Mouse (Mus musculus) hematopoietic stem cell, adult 5-6 weeks (primary cell): ENCODE measurements around the gene Shisal2b. TPM values are rescaled to one million over a fixed set of nuclear protein-coding genes. Genes with fewer than 3 reads are reported as not detected.

Source experiments
- ATAC-seq, 2 experiments: fragments of 125-278 bp in 1 of 2; replicated peaks in 1 of 2; 2 replicates each; pipeline ENCODE4 v1.8.0; 2016 to 2017; ENCODE audit warnings: inconsistent platforms in 2 of 2, mild to moderate bottlenecking in 2 of 2, moderate number of reproducible peaks in 2 of 2, low read depth in 1 of 2, moderate TSS enrichment in 1 of 2; ENCODE audit not compliant: low FRiP score in 2 of 2, poor library complexity in 2 of 2, severe bottlenecking in 2 of 2, insufficient read depth in 1 of 2, low TSS enrichment in 1 of 2
- total RNA-seq: library from RNA; stranded (forward); fragments of 172-1452, 232-1000 nt; gene quantifications from 2 replicates; pipeline ENCODE4 v1.2.3, GENCODE M21; 2017

Gene Shisal2b
- total RNA-seq, 1 experiment from 2014 or later: not detected

GRCm38 (mm10) chr13:104822411-104822838 is 41.3 kb downstream of the Shisal2b start:
- no peak for ATAC-seq

DNA sequence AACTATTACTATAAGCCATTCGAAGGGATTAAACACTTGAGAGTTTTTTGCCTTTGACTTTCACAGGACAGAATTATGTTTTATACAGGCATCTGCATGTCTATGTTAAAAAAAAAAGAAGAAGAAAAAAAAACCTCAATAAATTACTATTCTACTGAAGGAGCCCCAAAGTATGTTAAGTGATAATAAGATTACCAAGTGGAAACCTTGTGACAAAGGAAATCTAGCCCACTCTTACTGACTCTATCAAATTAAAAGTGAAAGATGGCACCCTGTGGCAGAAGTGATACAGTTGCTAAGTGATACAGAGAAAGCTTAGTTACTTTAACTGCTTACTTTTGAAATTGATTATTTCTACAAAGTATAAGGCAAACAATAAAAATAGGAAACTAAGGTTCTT is 41.8 kb downstream of the Shisal2b start:
- no peak for ATAC-seq

GRCm38 (mm10) chr13:104821192-104821591 is 42.5 kb downstream of the Shisal2b start:
- no peak for ATAC-seq

- ATAC-seq: no peak
Observed at GRCm38 (mm10) chr13:104817696-104818095, 46.0 kb downstream of the Shisal2b start.

- peak; percentile 89 to 91 for ATAC-seq
Observed at GRCm38 (mm10) chr13:104816635-104817571, 46.8 kb downstream of the Shisal2b start, which contains the start of gene Cwc27. Gene Cwc27, minus strand, starts transcription at chr13:104817142.

GRCm38 (mm10) chr13:104816270-104816634 is 47.4 kb downstream of the Shisal2b start:
- ATAC-seq: peak; percentile 15 to 37; a peak in 2 of 4 replicates

DNA sequence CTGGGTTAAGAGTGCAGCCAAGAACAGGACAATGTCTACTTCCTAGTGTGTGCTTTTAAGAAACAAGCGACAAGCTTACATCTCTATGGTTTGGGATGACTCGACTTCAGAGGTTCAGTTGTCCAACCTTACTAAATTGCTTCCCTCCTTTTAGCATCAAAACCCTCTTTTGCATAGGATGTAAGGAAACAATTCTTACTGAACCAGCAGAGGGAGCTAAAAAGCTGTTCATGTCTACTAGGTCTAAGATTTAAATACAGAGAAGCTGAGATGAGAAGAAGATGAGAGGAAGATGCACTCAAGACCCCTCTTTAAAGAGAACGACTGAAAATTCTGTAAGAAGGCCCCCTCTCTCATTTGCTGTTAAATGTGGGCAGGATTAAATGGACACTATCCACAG is 58.0 kb downstream of the Shisal2b start:
- ATAC-seq: peak; percentile 58 to 59; a peak in 3 of 4 replicates

- no peak for ATAC-seq
Observed at GRCm38 (mm10) chr13:104799566-104800182, 64.0 kb downstream of the Shisal2b start.

GRCm38 (mm10) chr13:104799067-104799466 is 64.6 kb downstream of the Shisal2b start:
- no peak for ATAC-seq

Other genes with a start within 250 kb of the Shisal2b start
- gene Srek1ip1, start 71.4 kb downstream of the Shisal2b start, total RNA-seq: 47.6 TPM in 2 replicates
- 52.8 and 63.6 TPM in 2 replicates for gene Cwc27, start 46.8 kb downstream of the Shisal2b start, total RNA-seq
- 2.5 TPM in 2 replicates for gene Rgs7bp, start 191.0 kb upstream of the Shisal2b start, total RNA-seq
- gene 4933425L06Rik, start 218.2 kb upstream of the Shisal2b start, total RNA-seq: not detected in 2 replicates